Mouse (Mus musculus): ENCODE data around the gene Serpina10.

DNA sequence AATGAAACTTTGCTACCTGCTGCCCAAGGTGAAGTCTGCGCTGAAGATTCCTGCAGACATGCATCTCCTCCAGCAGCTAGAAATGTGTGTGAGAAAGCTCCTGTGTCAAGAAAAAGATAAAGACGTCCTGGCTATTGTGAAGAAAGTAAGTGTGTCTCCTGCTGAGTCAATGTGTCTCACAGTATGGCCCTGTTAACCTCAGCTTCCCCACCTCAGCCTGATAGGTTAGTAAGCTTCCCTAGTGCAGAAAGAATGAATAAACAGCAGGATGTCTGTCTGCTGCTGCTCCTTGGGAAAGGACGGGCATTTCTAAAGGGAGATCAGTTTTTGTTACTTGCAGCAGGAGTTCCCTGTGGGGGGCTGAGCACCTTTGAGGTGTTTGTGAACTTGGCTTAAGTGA lies 30.9 kb downstream of the Serpina10 start:
- TF ChIP-seq CTCF (IDR thresholded peaks at IDR 0.05; ENCODE audit: control insufficient read depth, insufficient read depth, insufficient read length) (no peak), MAX (IDR thresholded peaks at IDR 0.05) (no peak), MYOG (IDR thresholded peaks at IDR 0.05; ENCODE audit: control insufficient read depth, extremely low read depth, insufficient read length) (no peak), CEBPB (IDR thresholded peaks at IDR 0.05; ENCODE audit: low read depth) (no peak), FOSL1 (IDR thresholded peaks at IDR 0.05; ENCODE audit: insufficient read depth, low read length, poor library complexity, severe bottlenecking) (no peak)

Measured in C2C12 (cell line).